Mouse (Mus musculus) G1E (cell line): ENCODE data around the gene Wwox.

Experiments used
- CTCF ChIP-seq: IDR thresholded peaks from 2 replicates; pipeline ENCODE4 v1.5.1; 2012; ENCODE audit warnings: low read depth, low read length, inconsistent platforms, mixed read lengths
- GATA2 ChIP-seq: IDR thresholded peaks from 2 replicates; pipeline ENCODE4 v1.6.1; 2012; ENCODE audit warnings: low read depth, low read length, inconsistent platforms, borderline replicate concordance

DNA sequence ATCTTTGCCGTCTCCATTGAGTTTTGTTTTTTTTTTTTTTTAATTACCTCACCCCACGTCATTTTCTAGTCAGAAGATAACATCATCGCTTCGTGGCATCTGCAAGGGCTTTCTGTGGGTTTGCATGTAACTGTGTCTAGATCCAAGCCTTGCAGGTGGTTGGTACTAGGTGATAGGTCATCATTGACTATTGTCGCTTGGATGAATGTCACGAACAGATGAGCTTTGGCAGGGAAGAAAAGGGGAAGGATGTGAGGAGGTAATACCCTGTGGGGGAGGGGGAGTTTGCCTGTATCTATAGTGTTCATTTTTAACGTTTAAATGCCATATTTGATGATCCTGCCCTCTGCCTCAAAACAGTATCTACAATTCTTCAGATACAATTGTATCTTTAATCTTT lies 223.6 kb downstream of the Wwox start:
- TF ChIP-seq CTCF, result no peak
- TF ChIP-seq GATA2, result no peak
